Mouse (Mus musculus) testis, adult 2 months (tissue): ENCODE data around the gene Slc25a11. TPM values are rescaled to one million over a fixed set of nuclear protein-coding genes. Genes with fewer than 3 reads are reported as not detected.

Experiments
- H3K27ac ChIP-seq: fragments of 200-500 bp; 2 replicates; pipeline ENCODE4 v1.5.1; 2012; ENCODE audit warnings: low read depth, low read length; ENCODE audit not compliant: control insufficient read depth, insufficient read depth
- H3K27me3 ChIP-seq: fragments of 200-500 bp; 2 replicates; pipeline ENCODE4 v1.6.1; 2012; ENCODE audit warnings: mild to moderate bottlenecking, low read length, moderate library complexity; ENCODE audit not compliant: control insufficient read depth, insufficient read depth
- H3K36me3 ChIP-seq: fragments of 200-500 bp; 2 replicates; pipeline ENCODE4 v1.6.1; 2012; ENCODE audit warnings: mild to moderate bottlenecking, low read length; ENCODE audit not compliant: control insufficient read depth, insufficient read depth
- H3K4me1 ChIP-seq: fragments of 200-500 bp; 2 replicates; pipeline ENCODE4 v1.6.1; 2012; ENCODE audit warnings: low read length; ENCODE audit not compliant: control insufficient read depth, insufficient read depth
- H3K4me3 ChIP-seq: fragments of 200-500 bp; 2 replicates; pipeline ENCODE4 v1.5.1; 2012; ENCODE audit warnings: low read depth, mild to moderate bottlenecking, low read length, moderate library complexity, mixed read lengths; ENCODE audit not compliant: control insufficient read depth
- CTCF ChIP-seq: fragments of 200-500 bp; IDR thresholded peaks from 2 replicates; pipeline ENCODE4 v1.5.1; 2012; ENCODE audit warnings: low read depth, mild to moderate bottlenecking, inconsistent platforms, low read length, moderate library complexity; ENCODE audit not compliant: control insufficient read depth, insufficient read depth, insufficient replicate concordance
- POLR2A ChIP-seq: fragments of 200-500 bp; IDR thresholded peaks from 2 replicates; pipeline ENCODE4 v1.6.1; 2012; ENCODE audit warnings: low read depth, mild to moderate bottlenecking, inconsistent platforms, low read length, moderate library complexity; ENCODE audit not compliant: control insufficient read depth
- polyA plus RNA-seq: library from polyadenylated mRNA; depleted of rRNA; stranded (reverse); fragments of >200 nt; gene quantifications from 2 replicates; pipeline ENCODE4 v1.2.3, GENCODE M21; 2012

The Slc25a11 gene
- polyA plus RNA-seq, 1 experiment: 27.2 TPM

DNA sequence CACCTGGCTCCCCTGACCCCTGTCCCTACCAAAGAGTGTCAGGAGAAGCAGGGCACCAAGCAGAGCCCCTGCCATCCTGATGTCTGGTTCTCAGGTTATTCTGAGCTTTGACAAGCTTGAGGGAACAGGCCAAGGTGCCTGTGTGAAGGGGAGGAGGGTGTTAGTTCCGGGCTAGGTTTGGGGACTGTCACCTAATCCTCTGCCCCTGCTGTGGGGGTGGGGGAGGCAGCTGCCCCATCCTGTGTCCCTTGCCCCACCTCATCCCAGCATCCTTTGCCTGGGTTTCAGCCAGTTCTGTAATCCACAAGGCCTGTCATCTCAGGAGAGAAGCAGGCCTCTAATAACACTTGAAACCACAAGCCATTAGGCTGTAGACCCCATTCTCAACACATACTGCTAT is 28.2 kb downstream of the Slc25a11 start, which contains the start of gene Chrne:
Gene Chrne, minus strand, starts transcription at position 116 of the 400 bp plus-strand sequence.
- Histone ChIP-seq H3K27ac (no peak within 1 kb of the TSS), H3K27me3 (no peaks in the 10 kb centered on the region), H3K4me1 (peaks cover 16% of the 10 kb centered on the region), H3K36me3 (no peaks in the 10 kb centered on the region), H3K4me3 (peak within 1 kb of the TSS; percentile 14)
- no peak for TF ChIP-seq POLR2A

DNA sequence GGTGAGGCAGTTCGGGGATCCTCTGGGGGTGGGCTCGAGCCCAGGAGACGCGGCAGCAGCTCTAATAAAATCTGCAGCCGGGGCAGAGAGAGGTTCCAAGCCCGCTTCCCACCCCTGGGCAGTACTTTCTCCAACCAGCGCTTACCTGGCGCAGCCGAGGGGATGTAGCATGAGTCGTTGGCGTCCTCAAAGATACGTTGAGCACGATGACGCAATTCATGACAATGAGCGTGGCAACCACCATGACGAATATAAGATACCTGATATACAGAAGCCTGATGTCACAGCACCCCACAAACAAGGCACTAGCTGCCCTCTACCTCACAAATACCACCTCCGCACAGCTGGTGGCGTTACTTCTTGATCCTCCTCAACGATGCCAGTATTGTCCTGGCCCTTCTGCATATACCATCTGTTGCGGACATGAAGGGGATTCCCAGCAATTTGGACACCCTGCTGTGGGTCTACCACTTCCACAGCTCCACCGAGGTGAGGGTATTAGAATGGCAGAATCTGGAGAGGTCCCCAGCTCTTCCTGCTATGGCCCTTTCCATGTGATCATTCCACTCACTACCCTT is 31.7 kb downstream of the Slc25a11 start, which contains the start of gene 4930544D05Rik:
Gene 4930544D05Rik, plus strand, starts transcription at position 333 of the 578 bp plus-strand sequence.
- Histone ChIP-seq H3K4me3 (peak within 1 kb of the TSS; percentile 91), H3K36me3 (no peaks in the 10 kb centered on the region), H3K27ac (peak within 1 kb of the TSS; percentile 26; the same call in 1 of the 2 replicates), H3K4me1 (peaks cover 16% of the 10 kb centered on the region), H3K27me3 (no peaks in the 10 kb centered on the region)
- TF ChIP-seq CTCF (no peak), POLR2A (peak; percentile 82; the same call in 1 of the 2 replicates)

DNA sequence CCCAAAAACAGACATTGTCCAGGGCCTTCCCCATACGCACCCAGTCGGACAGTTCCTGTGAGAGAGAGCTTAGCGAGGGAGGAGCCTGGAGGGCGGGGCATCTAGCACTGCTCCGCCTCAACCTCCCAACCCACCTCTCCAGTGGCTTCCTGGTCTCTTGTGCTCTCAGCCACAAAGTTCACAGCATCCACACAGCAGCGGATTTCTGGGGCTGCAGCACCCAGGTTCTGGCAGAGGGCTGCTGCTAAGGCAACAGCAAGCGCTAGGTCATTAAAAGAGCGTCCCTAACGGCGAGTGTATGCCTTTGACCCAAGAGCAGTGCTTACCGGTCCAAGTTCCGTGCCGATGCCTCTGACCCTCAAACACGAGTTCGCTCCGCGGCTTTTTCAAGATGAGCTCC is 32.2 kb downstream of the Slc25a11 start:
- Histone ChIP-seq H3K27ac (0 out of 2 replicates have a peak overlapping the region, but pooled peaks have one; percentile 15), H3K36me3 (no peaks in the 10 kb centered on the region), H3K4me3 (peak overlapping the region; percentile 91), H3K27me3 (no peaks in the 10 kb centered on the region), H3K4me1 (peaks cover 16% of the 10 kb centered on the region)
- TF ChIP-seq CTCF (0 out of 2 replicates have a peak, but pooled peaks have one; percentile 0), POLR2A (no peak)

DNA sequence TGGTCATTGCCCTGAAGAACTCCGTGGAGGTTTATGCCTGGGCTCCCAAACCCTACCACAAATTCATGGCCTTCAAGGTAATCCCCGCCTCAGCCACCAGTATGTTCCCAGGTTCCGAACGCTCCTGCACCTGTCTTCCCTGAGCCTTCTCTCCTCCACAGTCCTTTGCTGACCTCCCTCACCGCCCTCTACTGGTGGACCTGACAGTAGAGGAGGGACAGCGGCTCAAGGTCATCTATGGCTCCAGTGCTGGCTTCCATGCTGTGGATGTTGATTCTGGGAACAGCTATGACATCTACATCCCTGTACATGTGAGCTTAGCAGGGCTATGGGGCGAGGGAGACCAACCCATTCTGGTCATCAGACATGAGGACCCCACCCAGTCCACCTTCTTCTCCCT is 34.8 kb downstream of the Slc25a11 start:
- no peak overlapping the region; the same call in 1 of the 2 replicates for H3K4me3 ChIP-seq
- TF ChIP-seq CTCF (no peak), POLR2A (no peak)
- no peaks in the 10 kb centered on the region; the same call in 1 of the 2 replicates for H3K36me3 ChIP-seq
- H3K27me3 ChIP-seq: no peaks in the 10 kb centered on the region
- H3K27ac ChIP-seq: no peak overlapping the region
- peaks cover 16% of the 10 kb centered on the region for H3K4me1 ChIP-seq

DNA sequence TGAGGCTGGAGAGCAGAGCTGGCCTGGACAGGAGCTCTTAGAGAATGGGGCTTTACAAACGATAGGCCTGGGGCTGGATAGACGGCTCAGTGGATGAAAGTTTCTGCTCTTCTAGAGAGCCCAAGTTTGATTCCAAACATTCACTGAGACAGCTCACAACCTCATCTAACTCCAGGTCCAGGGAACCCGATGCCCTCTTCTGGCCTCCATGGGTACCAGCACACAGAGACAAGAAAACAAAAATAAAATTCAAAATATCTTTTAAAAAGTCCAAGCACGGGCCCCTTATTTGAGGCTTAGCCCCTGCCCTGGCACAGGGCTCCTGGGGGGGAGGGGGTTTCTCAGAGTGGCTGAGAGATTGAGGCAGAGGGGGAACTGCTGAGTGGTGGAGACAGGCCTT is 36.5 kb downstream of the Slc25a11 start:
- Histone ChIP-seq H3K27me3 (no peaks in the 10 kb centered on the region), H3K4me1 (peaks cover 7% of the 10 kb centered on the region), H3K36me3 (no peaks in the 10 kb centered on the region; the same call in 1 of the 2 replicates), H3K4me3 (no peak overlapping the region), H3K27ac (no peak overlapping the region)
- TF ChIP-seq POLR2A: no peak
- TF ChIP-seq CTCF: no peak

DNA sequence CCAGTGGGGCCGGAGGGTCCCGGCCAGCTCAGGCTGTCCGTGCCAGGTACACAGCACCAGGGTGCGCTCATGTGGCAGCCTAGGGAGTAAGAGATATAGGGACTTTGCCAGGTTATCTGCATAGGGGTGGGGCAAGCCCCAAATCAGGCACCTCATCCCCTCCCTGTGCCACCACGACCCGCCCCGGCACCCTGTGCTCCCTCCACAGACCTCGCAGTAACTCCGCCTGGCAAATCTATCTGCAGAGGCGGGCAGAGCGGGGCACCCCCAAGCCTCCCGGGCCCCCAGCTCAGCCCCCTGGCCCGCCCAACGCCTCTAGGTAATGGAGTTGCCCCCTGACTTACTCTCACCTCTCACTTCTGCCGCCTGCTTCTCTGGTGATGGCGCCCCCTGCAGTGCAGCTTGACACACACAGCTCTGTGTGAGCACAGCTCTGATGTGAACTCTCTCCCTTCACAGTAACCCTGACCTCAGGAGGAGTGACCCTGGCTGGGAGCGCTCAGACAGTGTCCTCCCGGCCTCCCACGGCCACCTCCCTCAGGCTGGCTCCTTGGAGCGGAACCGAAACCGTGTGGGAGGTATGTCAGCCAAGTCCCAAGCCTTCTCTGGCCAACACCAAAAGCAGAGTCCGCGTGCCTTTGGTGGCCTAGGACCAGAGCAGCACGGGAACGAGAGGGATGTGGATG is 38.8 kb downstream of the Slc25a11 start:
- Histone ChIP-seq H3K36me3 (no peaks in the 10 kb centered on the region; the same call in 1 of the 2 replicates), H3K4me3 (no peak overlapping the region), H3K4me1 (no peaks in the 10 kb centered on the region), H3K27me3 (no peaks in the 10 kb centered on the region), H3K27ac (no peak overlapping the region)
- TF ChIP-seq POLR2A (no peak), CTCF (peak; percentile 42; the same call in 1 of the 2 replicates)

DNA sequence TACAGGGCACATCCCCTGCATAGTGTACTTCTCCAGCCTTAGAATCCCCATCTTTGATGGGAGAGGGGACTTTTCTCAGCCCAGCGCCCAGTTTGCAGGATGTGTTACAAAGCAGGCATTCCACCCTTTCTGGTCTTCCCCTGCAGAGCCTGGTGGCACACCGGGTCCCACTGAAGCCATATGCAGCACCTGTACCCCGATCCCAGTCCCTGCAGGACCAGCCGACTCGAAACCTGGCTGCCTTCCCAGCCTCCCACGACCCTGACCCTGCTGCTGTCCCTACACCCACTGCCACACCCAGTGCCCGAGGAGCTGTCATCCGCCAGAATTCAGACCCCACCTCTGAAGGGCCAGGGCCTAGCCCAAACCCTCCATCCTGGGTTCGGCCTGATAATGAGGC is 39.7 kb downstream of the Slc25a11 start:
- TF ChIP-seq CTCF (no peak), POLR2A (no peak)
- Histone ChIP-seq H3K4me3 (no peak overlapping the region), H3K4me1 (no peaks in the 10 kb centered on the region), H3K36me3 (no peaks in the 10 kb centered on the region; the same call in 1 of the 2 replicates), H3K27me3 (no peaks in the 10 kb centered on the region), H3K27ac (no peak overlapping the region)
